Mouse (Mus musculus): ENCODE data around the gene Tmco4.

Gene Tmco4

DNA sequence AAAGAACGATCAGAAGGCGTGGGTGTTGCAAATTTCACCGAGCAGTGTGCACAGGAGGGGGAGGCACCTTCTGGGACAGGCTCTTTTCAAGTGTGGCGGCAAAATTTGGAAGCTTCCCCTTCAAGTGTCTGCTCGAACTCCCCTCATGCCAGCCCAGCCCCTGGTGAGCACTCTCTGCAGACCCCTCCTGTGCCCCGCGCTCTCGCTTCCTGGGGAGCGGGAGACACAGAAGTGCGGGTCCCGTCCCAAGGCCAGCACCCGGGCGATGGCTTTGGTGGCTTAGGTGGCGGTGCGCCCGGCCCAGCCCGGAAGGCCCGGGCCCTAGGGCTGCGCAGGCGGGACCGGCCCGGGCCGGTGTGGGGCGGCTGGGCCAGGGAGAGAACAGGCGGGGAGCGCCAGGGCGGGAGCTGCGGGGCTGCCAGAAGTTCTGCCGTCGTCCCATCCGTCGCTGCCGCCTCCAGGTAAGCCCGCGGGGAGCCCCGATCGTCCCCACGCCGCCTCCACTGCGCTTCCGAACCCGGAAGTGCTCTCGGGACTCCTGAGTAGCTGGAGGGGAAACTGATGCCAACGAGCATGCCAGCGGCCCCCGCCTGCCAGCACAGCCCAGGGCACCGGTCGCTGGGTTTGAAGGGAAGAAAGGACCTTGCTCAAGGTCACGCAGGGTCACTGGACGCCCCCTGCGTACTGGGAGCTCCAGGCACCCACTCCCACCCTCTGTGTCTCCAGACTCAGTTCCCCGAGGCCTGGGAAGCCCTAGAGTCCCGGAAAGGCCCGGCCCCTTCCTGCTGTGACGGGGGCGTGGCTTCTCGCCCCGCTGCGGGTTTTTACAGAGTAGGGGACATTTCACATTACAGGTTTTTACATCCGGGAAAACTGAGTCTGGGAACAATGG, at the start of gene Tmco4:
Tmco4 (plus strand) TSS at position 62 of the 892 bp plus-strand sequence.
- DNase-seq, result peak; percentile 65

DNA sequence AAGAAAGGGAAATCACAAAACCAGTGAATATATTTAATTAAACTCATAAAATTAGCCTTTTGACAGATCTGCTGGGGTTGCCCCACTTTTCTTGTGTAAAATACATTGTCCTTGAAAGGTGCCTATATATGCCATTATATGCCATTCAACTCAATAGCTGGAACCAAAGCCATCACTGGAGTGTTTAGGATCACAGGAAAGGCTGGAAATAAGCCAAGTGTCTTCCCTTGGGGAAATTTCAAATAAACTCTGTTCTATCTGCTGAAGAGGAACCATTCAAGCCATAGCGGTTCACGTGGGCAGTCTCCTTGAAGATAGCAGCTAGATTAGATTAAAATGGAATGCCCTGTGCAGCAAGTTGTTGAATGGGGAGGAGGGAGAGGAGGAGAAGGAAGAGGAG, 47.1 kb upstream of the Tmco4 start:
- DNase-seq, result no peak

DNA sequence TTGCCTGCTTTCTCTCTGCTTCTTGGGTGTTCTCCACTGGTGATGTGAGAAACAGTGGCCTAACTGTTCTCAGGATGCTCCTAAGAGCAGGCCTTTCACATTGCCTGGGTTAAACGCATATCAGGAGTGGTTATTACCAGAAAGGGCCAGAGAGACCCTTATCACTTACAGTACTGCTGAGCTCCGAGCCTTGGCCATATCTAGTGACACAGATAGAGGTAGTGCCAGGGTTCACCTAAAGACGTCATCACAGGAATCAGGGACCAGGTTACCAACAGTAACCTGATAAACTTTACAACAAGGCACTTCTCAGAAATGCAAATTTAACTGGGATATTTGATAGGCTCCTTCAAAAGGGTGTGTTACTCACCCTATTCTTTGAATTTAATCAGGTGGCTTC, 38.8 kb upstream of the Tmco4 start:
- DNase-seq, result no peak

DNA sequence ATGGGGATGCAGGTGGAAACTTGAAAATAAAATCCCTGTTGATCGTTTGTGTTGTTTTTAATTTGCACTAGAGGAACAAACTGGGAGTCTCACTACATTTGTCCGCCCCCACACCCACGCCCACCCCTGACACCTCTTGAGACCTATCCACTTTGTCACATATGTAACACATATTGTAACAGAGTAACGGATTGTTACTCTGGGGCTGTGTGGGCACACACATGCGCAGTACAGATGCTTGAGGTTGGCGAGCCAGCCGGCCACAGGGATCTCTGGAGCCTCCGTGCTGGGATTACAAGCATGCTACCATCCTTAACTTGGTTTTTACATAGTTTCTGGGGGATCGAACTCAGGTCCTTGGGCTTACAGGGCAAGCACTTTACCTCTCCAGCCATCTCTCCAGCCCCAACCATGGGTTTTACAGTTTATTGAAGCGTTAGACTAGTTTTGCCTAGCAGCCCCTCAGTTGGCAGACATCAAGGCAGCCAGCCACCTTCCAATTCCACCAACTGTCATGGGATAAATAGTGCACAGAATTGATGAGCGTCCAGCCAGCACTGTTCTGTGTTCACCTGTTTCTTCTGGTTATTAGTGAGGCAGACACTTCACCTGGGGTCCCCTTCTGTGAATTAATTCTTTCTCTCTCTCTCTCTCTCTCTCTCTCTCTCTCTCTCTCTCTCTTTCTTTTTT, 38.1 kb upstream of the Tmco4 start:
- no peak for DNase-seq

DNA sequence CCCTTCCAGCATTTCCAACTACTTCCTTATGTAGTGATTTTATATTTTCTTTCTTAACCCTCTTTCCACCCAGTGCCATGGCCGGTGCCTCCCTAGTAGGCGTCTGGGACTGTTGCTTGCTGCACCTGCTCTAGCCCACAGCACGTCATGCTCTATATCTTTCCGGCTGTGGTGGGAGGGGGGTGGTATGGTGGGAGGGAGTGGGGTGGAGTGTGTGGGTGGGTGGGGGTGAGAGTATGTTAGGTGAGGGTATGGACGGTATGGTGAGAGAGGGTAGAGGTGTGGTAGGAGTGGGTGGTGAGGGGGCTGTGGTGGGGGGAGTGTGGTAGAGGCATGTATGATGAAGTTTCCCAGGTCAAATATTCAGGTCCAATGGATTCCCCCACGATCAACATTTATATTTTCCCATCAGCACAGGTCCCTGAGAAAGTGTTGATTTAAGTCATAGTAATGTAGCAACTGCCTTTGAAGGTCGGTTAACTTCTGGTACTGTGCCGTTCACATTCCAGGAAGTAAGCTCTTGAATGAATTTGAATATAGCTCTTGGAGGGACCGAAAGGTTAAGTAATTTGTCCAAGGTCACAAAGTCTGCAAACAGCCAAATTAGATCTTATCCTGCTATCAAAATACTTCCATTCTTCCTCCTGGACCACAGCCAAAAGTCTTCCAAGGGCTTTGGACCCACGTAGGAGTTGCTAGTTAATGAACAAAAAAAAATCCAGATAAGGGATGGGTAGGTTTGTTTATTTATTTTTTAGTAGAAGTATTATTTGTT, 34.0 kb upstream of the Tmco4 start:
- no peak for DNase-seq

DNA sequence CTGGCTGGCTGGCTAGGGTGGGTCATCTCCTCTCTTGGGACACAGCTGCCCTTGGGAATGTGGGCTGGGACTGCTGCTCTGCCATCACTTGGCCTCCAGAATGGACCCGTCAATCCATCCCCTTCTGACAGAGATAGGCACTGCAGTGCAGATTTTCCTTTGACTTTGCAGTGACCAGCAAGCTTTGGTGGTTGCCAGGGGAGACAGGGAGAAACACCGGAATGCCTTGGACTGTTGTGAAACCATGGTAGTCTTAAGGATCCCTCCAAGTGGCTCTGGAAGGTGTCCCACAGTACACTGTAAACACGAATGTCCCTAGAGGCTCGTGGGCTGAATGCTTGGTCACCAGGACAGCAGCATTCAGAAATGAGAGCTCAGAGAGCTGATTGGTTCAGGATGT, 33.2 kb upstream of the Tmco4 start:
- no peak for DNase-seq

DNA sequence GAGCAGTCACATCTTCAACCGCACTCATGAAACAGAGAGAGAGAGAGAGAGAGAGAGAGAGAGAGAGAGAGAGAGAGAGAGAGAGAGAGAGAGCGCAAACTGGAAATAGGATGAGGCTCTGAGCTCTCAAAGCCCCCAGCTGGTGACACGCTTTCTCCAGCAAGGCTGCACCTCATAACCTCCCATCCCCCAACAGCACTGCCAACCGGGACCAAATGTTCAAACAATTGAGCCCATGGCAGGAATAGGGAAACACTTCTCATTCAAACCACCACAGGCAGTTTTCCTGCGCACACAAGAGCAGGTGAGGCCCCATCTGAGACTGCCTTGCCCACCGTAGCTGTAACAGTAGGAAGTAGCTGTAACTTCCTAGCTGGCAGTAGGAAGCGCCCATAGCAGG, 31.3 kb upstream of the Tmco4 start:
- no peak for DNase-seq

DNA sequence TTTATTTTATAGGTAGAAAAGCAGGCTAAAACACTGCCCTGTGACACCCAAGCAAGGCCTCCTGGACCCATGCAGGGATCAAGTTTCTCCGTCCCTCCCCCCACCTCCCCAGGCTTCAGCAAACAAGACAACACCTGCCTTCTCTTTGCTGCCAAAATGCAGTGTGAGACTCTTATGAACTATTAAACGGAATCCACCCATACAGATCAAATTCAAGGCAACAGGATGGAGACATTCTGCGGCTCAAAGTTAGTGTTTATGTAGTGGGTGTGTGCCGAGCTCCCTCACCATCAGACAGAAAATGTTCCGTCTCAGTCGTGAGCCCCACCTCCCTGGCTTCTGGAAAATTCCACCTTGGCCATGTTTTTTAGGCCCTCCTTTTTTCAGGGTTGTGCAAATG, 30.7 kb upstream of the Tmco4 start:
- DNase-seq, result no peak

DNA sequence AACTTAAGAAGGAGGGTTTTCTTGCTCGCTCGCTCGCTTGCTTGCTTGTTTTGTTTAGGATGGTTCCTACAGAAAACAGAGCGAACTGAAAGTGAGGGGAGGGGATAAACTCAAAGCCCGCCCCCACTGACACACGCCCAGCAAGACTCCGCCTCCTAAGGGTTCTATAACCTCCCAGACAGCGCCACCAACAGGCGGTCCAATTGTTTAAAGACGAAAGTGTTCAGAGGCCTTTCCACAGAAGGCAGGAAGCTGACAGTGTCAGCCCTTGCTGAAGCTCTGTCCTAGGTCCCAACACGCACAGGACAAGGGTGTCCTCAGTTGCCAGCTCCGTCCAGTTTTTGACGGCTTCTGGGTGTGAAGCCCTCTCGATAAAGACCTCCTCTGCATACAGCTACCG, 29.0 kb upstream of the Tmco4 start:
- DNase-seq, result peak; percentile 67

DNA sequence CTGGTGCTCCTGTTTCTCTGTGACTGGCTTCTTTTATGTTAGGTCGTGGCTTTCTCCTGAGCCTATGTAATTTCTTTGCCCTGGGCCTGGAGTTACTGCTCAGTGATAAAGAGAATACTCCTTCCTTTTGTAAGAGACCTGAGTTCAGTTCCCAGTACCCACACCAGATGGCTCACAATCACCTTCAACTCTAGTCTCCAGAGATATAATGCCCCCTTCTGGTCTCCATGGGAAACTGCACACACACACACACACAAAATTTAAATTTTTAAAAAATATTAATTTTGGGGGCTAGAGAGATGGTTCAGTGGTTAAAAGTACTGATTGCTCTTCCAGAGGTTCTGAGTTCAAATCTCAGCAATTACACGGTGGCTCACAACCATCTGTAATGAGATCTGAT, 24.4 kb upstream of the Tmco4 start:
- DNase-seq, result no peak

DNA sequence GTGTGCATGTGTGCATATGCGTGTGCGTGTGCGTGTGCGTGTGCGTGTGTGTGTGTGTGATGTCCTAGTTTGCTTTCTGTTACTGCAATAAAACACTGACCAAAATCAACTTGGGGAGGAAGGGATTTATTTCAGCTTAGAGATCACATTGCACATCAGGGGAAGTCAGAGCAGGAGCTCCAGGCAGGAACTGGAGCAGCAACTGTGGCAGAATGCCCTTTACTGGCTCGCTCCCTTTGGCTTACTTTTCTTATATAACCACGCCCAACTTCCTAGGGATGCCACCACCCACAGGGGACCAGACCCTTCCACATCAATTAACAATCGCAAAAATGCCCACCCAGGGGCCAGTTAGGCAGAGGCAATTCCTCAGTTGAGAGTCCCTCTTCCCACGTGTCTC, 14.1 kb upstream of the Tmco4 start:
- DNase-seq, result no peak

DNA sequence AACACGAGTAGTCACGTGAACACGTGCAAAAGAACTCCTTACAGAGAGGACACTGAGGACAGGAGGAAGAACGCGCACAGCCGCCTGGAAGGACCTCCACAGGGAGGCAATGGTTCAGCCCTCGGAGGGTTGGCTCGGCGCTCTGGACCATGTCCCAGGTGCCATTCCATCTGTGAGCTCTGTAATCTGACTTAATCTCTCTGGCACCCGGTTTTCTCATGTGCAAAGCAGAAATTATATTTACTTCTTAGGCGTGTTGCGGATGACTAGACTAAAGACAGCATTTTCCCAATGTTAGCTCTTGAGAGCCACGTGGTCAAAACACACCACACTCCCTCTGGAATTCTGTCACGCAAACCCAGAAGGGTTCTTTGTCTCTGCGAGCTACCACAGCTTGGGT, 13.6 kb upstream of the Tmco4 start:
- no peak for DNase-seq

DNA sequence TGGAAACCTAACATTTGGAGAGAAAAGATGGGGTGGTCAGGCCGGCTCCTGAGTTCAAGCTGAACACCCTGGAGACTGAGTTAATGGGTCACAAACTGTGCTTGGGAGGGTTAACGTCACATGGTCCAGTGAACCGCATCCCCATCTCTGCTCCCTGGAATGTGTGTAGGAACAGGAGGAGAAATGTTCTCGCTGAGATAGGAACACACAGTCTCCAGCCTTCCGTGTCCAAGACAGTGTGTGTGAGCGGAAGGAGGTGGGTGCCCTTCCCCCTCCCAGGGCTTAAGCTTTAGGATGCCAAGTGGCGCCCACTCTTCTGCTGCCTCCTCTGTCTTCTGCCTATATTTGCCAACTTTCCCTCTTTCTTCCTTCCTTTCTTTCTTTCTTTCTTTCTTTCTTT, 12.8 kb upstream of the Tmco4 start:
- no peak for DNase-seq

DNA sequence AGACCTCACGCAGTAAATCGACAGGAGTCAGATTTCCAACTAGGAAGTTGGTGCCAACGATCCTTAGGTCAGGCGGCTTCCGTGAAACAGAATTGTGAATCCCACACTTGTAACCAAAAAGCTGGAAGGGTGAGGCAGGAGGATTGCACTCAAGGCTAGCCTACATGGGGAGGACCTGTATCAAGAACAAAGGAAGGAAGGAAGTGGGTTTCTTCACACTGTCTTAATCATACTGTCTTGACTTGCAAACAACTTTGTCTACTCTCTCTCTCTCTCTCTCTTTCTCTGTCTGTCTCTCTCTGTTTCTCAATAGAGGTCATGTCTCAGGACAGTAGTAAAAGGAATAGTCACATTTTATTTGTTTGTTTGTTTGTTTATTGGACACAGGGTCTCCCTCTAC, 10.0 kb upstream of the Tmco4 start:
- no peak for DNase-seq

DNA sequence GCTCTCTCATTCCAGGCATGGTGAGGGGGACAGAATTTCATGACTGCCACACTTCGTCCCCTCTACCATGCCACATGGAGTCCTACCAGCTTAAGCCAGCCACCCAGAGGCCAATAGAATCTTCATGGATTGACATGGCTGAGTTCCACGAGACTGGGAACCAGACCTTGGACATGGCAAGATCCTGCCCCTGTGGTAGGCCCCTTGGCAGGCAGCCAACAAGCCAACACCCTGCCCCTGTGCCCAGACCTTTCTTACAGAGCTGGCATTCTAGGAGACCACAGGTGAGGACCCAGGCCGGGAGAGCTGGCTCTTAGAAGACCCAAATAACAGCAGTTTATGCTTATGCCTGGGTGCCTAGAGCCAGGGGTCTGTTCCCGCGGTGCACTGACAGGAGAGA, 6.8 kb upstream of the Tmco4 start:
- DNase-seq, result no peak

DNA sequence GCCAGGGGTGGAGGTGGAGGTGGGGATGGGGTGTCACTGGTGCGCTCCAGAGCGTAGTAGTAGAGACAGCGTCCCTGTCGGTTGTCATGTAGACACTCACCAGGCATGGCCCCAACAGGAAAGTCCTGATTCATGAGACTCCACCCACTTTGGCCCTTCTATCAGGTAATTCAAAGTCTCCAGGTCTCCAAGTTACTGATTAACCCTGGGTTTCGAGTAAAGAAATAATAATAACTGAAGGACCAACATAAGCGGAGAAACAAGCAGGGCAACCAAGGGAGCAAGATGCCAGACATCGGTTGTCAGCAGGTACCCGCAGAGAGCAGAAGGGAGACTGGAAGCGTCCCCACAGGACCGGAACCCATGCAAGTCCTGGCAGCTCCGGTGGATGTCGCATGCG, 5.8 kb upstream of the Tmco4 start, which contains the start of gene Rnf186:
Rnf186 (plus strand) TSS at position 247 of the 400 bp plus-strand sequence.
- no peak for DNase-seq

DNA sequence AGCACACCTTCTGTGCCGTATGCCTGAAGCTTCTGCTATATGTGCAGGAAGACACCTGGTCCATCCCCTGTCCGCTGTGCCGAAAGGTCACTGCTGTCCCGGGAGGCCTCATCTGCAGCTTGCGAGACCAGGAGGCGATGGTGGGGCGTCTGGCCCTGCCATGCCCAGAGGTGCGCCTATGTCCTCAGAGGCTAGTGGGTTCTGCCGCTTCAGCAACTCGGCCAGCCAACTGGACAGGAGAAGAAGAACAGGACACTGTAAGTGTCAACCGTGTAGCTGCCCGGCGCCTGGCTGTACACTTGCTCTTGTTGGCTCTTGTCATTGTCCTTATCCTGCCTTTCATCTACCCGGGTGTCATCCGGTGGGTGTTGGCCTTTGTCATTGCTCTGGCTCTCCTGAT, 5.2 kb upstream of the Tmco4 start:
- DNase-seq, result no peak

DNA sequence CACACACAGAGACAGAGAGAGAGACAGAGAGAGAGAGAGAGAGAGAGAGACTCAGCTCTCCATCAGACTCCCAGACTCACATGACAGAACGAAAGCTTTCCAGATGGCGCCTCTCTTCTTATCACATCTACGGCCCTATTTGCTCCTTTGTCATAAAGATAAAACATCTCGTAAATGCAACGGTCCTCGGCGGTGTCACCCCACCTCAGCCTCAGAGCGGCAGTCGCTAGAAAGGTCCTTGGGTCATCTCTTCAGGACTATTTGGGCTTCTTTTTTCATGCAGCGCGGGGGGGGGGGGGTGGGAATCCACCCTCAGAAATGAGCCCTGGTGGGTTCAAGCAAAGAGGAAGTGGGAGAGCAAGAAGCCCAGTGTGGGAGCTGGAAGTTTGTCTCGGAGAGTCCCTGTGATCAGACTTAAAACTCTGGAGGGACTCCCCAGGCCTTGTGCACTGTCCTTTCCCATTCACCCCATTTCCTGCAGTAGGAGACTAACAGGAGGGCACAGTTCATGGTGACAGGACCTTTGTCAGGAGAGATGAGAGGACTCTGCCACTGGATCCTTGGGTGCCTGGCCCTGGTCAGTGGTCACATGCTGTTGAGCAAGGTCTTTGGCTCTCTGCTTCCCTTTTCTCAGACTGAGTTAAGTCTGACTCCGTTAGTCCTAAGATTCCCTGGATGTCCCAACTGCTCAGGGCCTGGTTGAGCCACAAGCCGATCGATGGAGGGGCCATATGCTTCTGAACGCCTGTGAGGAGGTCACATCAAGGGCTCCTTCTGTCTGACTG, 3.7 kb upstream of the Tmco4 start:
- DNase-seq, result no peak

DNA sequence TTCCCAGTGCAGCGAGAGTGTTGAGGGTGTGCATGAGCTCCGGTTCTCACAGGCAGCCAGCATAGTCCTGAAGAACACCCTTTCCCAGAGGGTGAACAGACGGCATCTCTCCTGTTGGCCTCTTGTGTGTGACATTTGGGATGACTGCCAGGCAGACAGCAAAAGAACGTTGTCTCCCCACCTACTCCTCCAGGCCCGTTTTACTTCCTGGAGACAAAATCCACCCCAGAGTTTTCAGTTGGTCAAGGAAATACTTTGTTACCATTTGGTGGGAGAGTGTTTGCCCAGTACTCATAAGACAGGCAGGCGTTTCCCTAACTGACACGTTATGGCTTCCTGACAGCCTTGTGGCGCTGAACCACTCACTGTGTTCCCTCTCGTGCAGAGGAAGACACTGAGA, 3.0 kb upstream of the Tmco4 start:
- DNase-seq, result no peak

DNA sequence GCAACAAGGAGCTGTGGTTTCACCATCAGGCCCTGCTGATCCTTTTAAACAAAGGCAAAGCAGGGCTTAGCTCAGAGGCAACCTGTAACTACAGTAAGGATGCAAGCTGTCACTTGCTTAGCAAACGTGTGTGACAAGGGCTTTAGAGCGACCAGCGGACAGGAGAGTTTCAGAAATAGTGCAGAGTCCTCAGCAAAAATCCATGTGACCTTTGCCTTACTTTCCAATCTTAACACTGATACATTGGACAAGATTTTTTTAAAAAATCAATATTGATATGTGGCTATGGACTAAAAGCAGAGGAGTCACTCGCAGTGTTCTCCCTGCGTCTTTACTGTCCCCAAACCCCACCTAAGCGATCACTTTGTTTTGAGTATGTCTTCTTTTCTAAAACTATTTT, 1.3 kb upstream of the Tmco4 start:
- DNase-seq, result no peak

DNA sequence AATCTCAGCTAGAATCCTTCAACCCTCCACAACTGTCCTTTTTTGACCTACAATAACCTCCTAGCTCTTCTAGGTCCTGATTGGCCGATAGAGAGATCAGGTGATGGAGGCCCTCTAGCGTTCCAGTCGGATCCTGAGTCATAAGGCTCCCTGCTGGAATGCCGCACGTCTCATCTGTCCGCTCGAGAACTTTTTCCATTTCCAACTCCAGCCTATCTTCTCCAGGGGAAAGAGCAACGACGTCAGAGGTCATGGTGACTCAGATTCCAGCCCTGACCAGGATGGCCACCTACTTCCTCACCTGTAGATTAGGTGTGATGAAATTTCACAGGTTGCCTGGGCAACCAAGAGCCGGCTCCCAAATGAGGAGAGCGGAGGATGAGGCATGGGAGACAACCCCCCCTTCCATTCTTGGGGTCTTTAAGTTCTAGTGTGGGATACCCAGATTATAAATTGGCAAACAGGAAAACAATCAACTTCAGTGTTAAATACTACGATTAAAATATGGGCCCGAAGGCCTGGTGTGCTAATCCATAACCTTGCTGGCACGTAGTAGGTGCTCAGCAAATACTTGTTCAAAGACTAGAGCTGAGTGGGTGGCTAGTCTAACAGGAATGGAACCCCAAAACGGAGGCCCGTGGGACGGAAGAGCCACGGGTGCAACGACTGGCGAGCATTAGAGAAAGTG, 405 bp upstream of the Tmco4 start:
- peak; percentile 53 for DNase-seq

DNA sequence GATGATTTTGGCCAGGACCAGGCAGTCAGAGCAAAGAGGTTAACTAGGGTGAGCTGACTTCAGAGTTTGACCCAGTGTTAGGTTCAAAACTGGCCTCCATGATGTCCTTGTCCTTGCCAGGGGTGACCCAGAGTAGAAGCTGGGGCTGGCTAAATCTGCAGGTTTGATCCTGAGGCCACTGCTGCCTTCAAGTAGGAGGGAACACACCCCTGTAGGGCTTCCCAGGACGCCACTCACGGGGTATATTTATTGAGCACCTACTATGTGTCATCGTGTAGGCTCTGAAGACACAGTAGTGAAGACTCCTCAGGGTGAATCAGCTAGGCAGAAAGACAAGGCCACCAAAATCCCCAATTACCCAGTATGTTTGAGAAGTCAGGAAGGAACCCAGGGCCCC, 1.0 kb downstream of the Tmco4 start:
- no peak for DNase-seq
